Mouse (Mus musculus) subcutaneous adipose tissue, adult 2 months (tissue): ENCODE data around the gene Ubiad1. TPM values are rescaled to one million over a fixed set of nuclear protein-coding genes. Genes with fewer than 3 reads are reported as not detected.

ENCODE experiments used
- polyA plus RNA-seq: library from polyadenylated mRNA; depleted of rRNA; stranded (reverse); fragments of >200 nt; gene quantifications from 2 replicates; pipeline ENCODE4 v1.2.3, GENCODE M21; 2012; ENCODE audit warnings: low replicate concordance; rRNA removed

The Ubiad1 gene
- polyA plus RNA-seq = 11.3 and 33.7 TPM in 2 replicates

GRCm38 (mm10) chr4:148444250-148444967 is at the start of gene Ubiad1:
Gene Ubiad1, minus strand, starts transcription at chr4:148444771.

GRCm38 (mm10) chr4:148448179-148448852 is 3.7 kb upstream of the Ubiad1 start, which contains the start of gene Mtor:
Gene Mtor, plus strand, starts transcription at chr4:148448611.

Other genes with a start within 250 kb of the Ubiad1 start
- 0.05 TPM in 1 of 2 replicates, not detected in the other for gene Disp3, start 156.8 kb downstream of the Ubiad1 start, polyA plus RNA-seq
- gene Mtor, start 3.8 kb upstream of the Ubiad1 start, polyA plus RNA-seq = 27.1 and 35.8 TPM in 2 replicates
- 0.30 and 4.1 TPM in 2 replicates for gene Angptl7, start 55.7 kb upstream of the Ubiad1 start, polyA plus RNA-seq
- gene Exosc10, start 113.7 kb upstream of the Ubiad1 start, polyA plus RNA-seq = 21.3 and 56.3 TPM in 2 replicates
- 74.3 and 150 TPM in 2 replicates for gene Srm, start 146.7 kb upstream of the Ubiad1 start, polyA plus RNA-seq
- 3.2 and 6.8 TPM in 2 replicates for gene Masp2, start 157.8 kb upstream of the Ubiad1 start, polyA plus RNA-seq
- gene Tardbp, start 182.2 kb upstream of the Ubiad1 start, polyA plus RNA-seq = 92.8 and 129 TPM in 2 replicates
- not detected in 2 replicates for gene Gm572, start 198.5 kb upstream of the Ubiad1 start, polyA plus RNA-seq